Mouse (Mus musculus) liver, embryonic 18 days (tissue): ENCODE results near the gene Znrf3. TPM values are rescaled to one million over a fixed set of nuclear protein-coding genes. Genes with fewer than 3 reads are reported as not detected.

Experiments used
- polyA plus RNA-seq: library from polyadenylated mRNA; depleted of rRNA; stranded (reverse); fragments of >200 nt; gene quantifications from 2 replicates; pipeline ENCODE4 v1.2.3, GENCODE M21; 2012; rRNA removed

The Znrf3 gene
- 1.4 and 1.9 TPM in 2 replicates for polyA plus RNA-seq

DNA sequence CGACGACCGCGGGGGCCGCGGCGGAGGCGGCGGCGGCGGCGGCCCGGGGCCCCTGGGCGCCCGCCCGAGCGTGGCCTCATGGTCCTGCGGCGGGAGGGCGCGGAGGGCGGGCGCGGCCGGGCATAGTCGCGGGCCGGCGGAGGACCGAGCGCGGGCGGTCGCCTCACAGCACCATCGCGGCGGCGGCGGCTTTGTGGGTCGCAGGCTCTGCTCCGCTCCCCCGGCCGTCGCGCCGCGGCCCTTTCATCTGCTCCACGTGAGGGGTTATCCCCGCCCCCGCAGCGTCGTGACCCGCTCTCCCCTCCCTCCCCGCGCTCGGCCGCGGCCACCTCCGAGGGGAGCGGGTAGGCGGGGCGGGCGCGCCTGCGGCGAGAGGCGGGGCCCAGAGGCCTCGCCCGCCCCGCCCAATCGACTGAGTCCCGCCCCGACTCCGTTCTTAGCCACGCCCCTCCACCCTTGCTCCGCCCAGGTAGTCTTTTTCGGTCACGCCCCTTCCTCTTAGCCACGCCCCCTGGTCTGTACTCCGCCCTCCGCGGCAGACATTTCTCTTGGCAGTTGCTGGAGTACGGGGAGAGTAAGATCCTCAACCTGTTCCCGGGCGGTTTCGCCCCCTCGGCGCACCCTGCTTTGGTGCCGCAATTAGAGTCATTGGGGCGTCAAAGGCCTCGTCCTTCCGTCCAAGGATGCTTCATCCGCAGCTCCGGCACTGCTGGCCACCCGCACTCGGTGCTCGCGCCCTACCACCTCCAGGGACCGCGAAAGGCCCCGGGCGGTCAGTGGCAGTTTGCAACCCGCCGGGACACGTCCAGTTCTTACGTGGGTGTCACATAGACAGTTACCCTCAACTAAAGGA, at the start of gene Znrf3:
TSS of gene Znrf3 (minus strand) at position 249 of the 853 bp plus-strand sequence.

DNA sequence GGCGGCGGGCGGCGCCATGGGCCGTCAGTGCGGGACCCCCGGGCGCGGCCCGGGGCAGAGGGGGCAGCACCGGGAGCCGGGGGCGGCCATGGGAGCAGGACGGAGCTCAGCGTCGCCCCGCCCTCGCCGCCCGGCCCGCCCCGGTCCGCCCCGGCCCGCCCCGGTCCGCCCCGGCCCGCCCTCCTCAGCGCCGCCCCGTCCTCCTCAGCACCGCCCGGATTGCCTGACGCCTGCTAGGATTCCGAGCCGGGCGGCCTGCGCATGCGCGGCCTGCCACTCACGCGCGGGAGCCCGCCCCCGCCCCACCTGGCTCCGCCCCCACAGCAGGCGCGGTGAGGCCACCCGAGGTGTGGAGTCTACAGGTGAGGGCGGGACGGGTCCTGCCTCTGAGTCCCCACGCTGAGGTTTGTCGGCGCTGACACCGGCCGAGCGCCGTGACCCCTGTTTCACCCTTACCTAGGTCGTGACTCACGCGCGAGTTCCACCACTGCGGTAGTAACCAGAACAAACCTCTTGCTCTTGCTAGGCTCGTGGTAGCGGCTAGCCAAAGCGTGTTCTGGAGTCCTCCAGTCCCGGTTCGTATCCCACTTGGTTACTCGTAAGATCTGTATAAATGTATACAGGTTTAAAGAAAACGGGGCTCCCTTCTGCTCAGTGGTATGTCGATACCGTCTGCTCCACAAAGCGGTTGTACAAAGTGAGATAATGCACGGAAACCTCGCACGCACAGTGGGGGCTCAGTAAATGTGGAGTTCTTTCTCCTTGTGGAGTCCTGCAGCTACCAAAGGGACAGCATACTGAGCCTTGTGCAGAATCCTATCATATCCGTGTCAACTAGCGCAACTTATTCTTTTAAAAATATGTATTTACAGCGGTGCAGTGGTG, 182.9 kb downstream of the Znrf3 start, which contains the start of gene Kremen1:
TSS of gene Kremen1 (minus strand) at position 51 of the 885 bp plus-strand sequence.

Other genes starting within 250 kb of the Znrf3 start
- gene Kremen1, start 183.3 kb downstream of the Znrf3 start, polyA plus RNA-seq, result 1.9 and 2.3 TPM in 2 replicates
- 77.2 and 93.7 TPM in 2 replicates for gene Xbp1, start 75.8 kb upstream of the Znrf3 start, polyA plus RNA-seq
- 6.4 and 6.5 TPM in 2 replicates for gene Ccdc117, start 97.3 kb upstream of the Znrf3 start, polyA plus RNA-seq
- gene Ankrd36, start 124.8 kb upstream of the Znrf3 start, polyA plus RNA-seq, result 1.2 and 1.3 TPM in 2 replicates